Mouse (Mus musculus) urinary bladder, postnatal 36 days (tissue): Measurements from ENCODE around the gene Olfr676.
"Not testable (repeated sequence)": the region's sequence is repeated elsewhere in the genome, so short reads cannot be mapped to it uniquely, and the experiment has no call there.

Source experiments
- DNase-seq, 2 experiments: peaks; one replicate each; pipeline ENCODE4 v3.0.0; 2022; ENCODE audit warnings: low spot score in 2 of 2, mixed read lengths in 1 of 2

The Olfr676 gene

GRCm38 (mm10) chr7:105032398-105032797 lies at the start of gene Olfr676:
Gene Olfr676, plus strand, starts transcription at chr7:105032698.
- no peak for DNase-seq

- DNase-seq: no peak
These were observed 30.6 kb upstream of the Olfr676 start, which contains the start of gene Olfr672 for GRCm38 (mm10) chr7:105001929-105002328. Gene Olfr672, minus strand, starts transcription at chr7:105002029.

- DNase-seq: no peak
These were observed 10.0 kb upstream of the Olfr676 start for GRCm38 (mm10) chr7:105022530-105022929.

- DNase-seq: no peak
These were observed 4.1 kb upstream of the Olfr676 start, which contains the start of gene Olfr675 for GRCm38 (mm10) chr7:105028360-105028759. Gene Olfr675, minus strand, starts transcription at chr7:105028460.

GRCm38 (mm10) chr7:105033836-105034235 lies 1.3 kb downstream of the Olfr676 start:
- DNase-seq: not testable (repeated sequence)

GRCm38 (mm10) chr7:105058951-105059350 lies 26.5 kb downstream of the Olfr676 start:
- DNase-seq: no peak

GRCm38 (mm10) chr7:105064175-105064574 lies 31.7 kb downstream of the Olfr676 start, which contains the start of gene Olfr678:
Gene Olfr678, plus strand, starts transcription at chr7:105064475.
- DNase-seq: no peak

GRCm38 (mm10) chr7:105080905-105081304 lies 48.4 kb downstream of the Olfr676 start, which contains the start of gene Olfr679:
Gene Olfr679, plus strand, starts transcription at chr7:105081205.
- no peak for DNase-seq
